Mouse (Mus musculus): Measurements from ENCODE around the gene Map7d2. TPM values are rescaled to one million over a fixed set of nuclear protein-coding genes. Genes with fewer than 3 reads are reported as not detected.

Gene Map7d2
- polyA plus RNA-seq (2015; fragmentation: Nextera tagmentation; extraction: Ambion mirVana), result 0.86 and 0.96 TPM in 2 replicates

DNA sequence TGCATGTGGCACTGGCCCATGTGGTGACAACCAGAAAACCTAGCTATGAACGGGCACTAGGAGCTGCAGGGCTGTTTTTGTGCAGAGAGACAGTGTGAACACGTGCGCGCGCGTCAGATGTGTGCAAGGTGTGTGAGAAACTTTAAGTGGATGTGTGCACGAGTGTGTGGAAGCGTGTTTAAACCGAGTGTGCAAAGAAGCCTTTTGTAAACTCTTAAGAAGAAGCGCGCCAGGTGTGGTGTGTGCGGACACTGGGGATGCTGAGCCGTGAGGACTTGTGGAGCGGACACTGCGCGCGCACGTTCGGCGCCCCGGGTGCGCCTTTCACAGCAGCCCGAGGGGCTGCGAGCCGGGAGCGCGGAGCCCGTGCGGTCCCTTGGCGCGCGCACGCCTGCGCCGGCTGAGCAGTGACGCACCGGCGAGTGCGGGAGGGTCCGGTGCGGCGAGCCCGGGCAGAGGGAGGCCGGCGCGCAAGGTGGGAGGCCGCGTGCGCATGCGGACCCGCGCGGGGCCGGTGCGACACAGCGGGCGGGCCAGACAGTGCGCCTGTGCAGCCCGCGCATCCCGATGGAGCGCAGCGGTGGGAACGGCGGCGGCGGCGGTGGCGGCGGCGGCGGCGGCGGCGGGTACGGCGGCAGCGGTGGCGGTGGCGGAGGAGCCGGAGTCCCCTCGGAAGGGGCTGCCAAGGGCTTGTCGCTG lies at the start of gene Map7d2:
Map7d2 (plus strand) TSS at position 443 of the 699 bp plus-strand sequence.
- H3K4me1 ChIP-seq (ENCODE audit: control insufficient read depth, insufficient read depth, low read length), result no peaks in the 10 kb centered on the region
- H3K4me3 ChIP-seq (ENCODE audit: low read length), result peak within 1 kb of the TSS; percentile 60
- H3K27ac ChIP-seq (ENCODE audit: low read length), result no peak within 1 kb of the TSS
- ATAC-seq (replicated peaks; ENCODE audit: extremely low read depth, insufficient read depth, low FRiP score), result peak; percentile 41; the same call in 1 of the 2 replicates
- peak within 1 kb of the TSS; percentile 92 for H3K4me2 ChIP-seq (ENCODE audit: low read depth, low read length)
- peak within 1 kb of the TSS; percentile 49; the same call in 1 of the 2 replicates for H3K9ac ChIP-seq (ENCODE audit: low read length)
- no peaks in the 10 kb centered on the region for H3K9me3 ChIP-seq (replicated peaks; ENCODE audit: control insufficient read depth, low read length)
- no peaks in the 10 kb centered on the region for H3K36me3 ChIP-seq (ENCODE audit: control insufficient read depth, insufficient read depth)
- 15% methylated on average over 51 of the region's 83 CpGs for WGBS
- peaks cover 10% of the 10 kb centered on the region; the same call in 1 of the 2 replicates for H3K27me3 ChIP-seq (ENCODE audit: control insufficient read depth, insufficient read depth, low read length)

- H3K36me3 ChIP-seq (ENCODE audit: control insufficient read depth, insufficient read depth), result no peaks in the 10 kb centered on the region
Measured at GRCm38 (mm10) chrX:159371831-159372752, 42.3 kb upstream of the Map7d2 start, which contains the start of gene Eif1ax. Eif1ax (plus strand) TSS chrX:159372178.

GRCm38 (mm10) chrX:159372753-159373144 lies 41.6 kb upstream of the Map7d2 start:
- peaks cover 2% of the 10 kb centered on the region; the same call in 1 of the 2 replicates for H3K36me3 ChIP-seq (ENCODE audit: control insufficient read depth, insufficient read depth)
- 14% methylated on average over 9 of the region's 9 CpGs for WGBS

More at GRCm38 (mm10) chrX:159371831-159372752, 42.3 kb upstream of the Map7d2 start, which contains the start of gene Eif1ax:
- Histone ChIP-seq H3K4me3 (ENCODE audit: low read length) (peak within 1 kb of the TSS; percentile 77), H3K4me2 (ENCODE audit: low read depth, low read length) (peak within 1 kb of the TSS; percentile 67), H3K27ac (ENCODE audit: low read length) (peak within 1 kb of the TSS; percentile 90), H3K9ac (ENCODE audit: low read length) (peak within 1 kb of the TSS; percentile 83), H3K9me3 (replicated peaks; ENCODE audit: control insufficient read depth, low read length) (no peaks in the 10 kb centered on the region), H3K27me3 (ENCODE audit: control insufficient read depth, insufficient read depth, low read length) (no peaks in the 10 kb centered on the region), H3K4me1 (ENCODE audit: control insufficient read depth, insufficient read depth, low read length) (0 out of 2 replicates have a peak, but pooled peaks cover 5% of the 10 kb centered on the region)
- ATAC-seq (replicated peaks; ENCODE audit: extremely low read depth, insufficient read depth, low FRiP score), result peak; percentile 99
- 14% methylated on average over 54 of the region's 76 CpGs for WGBS

GRCm38 (mm10) chrX:159387105-159387504 lies 27.3 kb upstream of the Map7d2 start:
- Histone ChIP-seq H3K4me1 (ENCODE audit: control insufficient read depth, insufficient read depth, low read length) (no peaks in the 10 kb centered on the region), H3K27ac (ENCODE audit: low read length) (no peak overlapping the region), H3K4me2 (ENCODE audit: low read depth, low read length) (no peak overlapping the region), H3K27me3 (ENCODE audit: control insufficient read depth, insufficient read depth, low read length) (no peaks in the 10 kb centered on the region), H3K9ac (ENCODE audit: low read length) (no peak overlapping the region), H3K4me3 (ENCODE audit: low read length) (no peak overlapping the region), H3K9me3 (replicated peaks; ENCODE audit: control insufficient read depth, low read length) (no peaks in the 10 kb centered on the region), H3K36me3 (ENCODE audit: control insufficient read depth, insufficient read depth) (no peaks in the 10 kb centered on the region; the same call in 1 of the 2 replicates)
- ATAC-seq (replicated peaks; ENCODE audit: extremely low read depth, insufficient read depth, low FRiP score), result no peak
- WGBS, result 68% methylated on average over 9 of the region's 9 CpGs

More at GRCm38 (mm10) chrX:159372753-159373144, 41.6 kb upstream of the Map7d2 start:
- Histone ChIP-seq H3K9me3 (replicated peaks; ENCODE audit: control insufficient read depth, low read length) (no peaks in the 10 kb centered on the region), H3K9ac (ENCODE audit: low read length) (peak overlapping the region; percentile 83), H3K4me2 (ENCODE audit: low read depth, low read length) (peak overlapping the region; percentile 67), H3K4me3 (ENCODE audit: low read length) (peak overlapping the region; percentile 77), H3K27ac (ENCODE audit: low read length) (peak overlapping the region; percentile 90), H3K4me1 (ENCODE audit: control insufficient read depth, insufficient read depth, low read length) (0 out of 2 replicates have a peak, but pooled peaks cover 5% of the 10 kb centered on the region), H3K27me3 (ENCODE audit: control insufficient read depth, insufficient read depth, low read length) (no peaks in the 10 kb centered on the region)
- ATAC-seq (replicated peaks; ENCODE audit: extremely low read depth, insufficient read depth, low FRiP score), result no peak

DNA sequence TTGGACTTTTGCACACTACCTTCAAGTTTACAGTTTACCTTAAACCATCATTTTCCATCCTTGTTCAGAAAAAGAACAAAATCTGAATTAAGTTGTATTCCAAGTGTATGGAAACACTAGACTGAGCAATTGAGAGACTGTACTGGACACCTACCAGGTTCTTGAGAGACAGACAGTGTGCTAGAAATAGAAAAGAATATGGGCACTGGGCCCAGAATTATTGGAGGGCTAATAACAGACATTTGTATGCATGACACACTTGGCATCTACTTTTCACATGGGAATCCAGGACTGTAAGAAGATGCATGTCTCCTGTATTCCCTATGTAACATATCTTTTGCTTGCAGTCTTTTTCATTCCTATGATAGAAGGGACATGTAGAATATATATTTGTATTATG lies 25.4 kb upstream of the Map7d2 start:
- H3K9me3 ChIP-seq (replicated peaks; ENCODE audit: control insufficient read depth, low read length), result no peaks in the 10 kb centered on the region
- peak; percentile 55 for ATAC-seq (replicated peaks; ENCODE audit: extremely low read depth, insufficient read depth, low FRiP score)
- no peak overlapping the region for H3K9ac ChIP-seq (ENCODE audit: low read length)
- no peaks in the 10 kb centered on the region for H3K27me3 ChIP-seq (ENCODE audit: control insufficient read depth, insufficient read depth, low read length)
- H3K4me3 ChIP-seq (ENCODE audit: low read length), result no peak overlapping the region
- H3K36me3 ChIP-seq (ENCODE audit: control insufficient read depth, insufficient read depth), result no peaks in the 10 kb centered on the region; the same call in 1 of the 2 replicates
- no peak overlapping the region for H3K27ac ChIP-seq (ENCODE audit: low read length)
- no peaks in the 10 kb centered on the region for H3K4me1 ChIP-seq (ENCODE audit: control insufficient read depth, insufficient read depth, low read length)
- H3K4me2 ChIP-seq (ENCODE audit: low read depth, low read length), result no peak overlapping the region

DNA sequence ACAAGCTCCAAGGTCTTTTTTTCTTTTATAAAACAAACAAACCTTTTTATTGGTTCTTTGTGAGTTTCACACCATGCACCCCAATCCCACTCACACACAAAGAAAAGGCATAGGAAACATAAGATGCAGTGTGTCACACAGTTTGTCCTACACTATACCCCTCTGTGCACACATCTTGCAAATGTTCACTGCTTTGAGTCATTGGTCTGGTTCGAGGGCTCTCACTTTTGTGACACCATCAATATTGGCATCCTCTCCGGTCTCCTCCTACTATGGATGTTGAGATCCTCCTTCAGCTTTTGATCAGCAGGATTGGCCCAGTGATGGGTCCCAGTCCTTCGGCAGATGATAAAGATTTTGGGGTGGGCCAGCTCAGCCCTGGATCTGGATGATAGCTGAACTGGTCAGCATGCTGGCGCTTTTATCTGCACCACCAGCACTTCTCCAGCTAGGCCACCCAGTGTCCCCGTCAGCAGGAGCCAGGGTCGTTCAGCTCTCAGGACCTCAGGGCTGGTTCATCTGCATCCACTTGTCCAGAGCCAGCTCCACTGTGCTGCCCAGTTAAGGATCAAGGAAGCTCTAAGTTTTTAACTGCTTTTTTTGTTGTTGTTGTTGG lies 23.9 kb upstream of the Map7d2 start:
- Histone ChIP-seq H3K4me1 (ENCODE audit: control insufficient read depth, insufficient read depth, low read length) (no peaks in the 10 kb centered on the region), H3K9ac (ENCODE audit: low read length) (no peak overlapping the region), H3K36me3 (ENCODE audit: control insufficient read depth, insufficient read depth) (no peaks in the 10 kb centered on the region), H3K4me2 (ENCODE audit: low read depth, low read length) (no peak overlapping the region), H3K9me3 (replicated peaks; ENCODE audit: control insufficient read depth, low read length) (no peaks in the 10 kb centered on the region), H3K27ac (ENCODE audit: low read length) (no peak overlapping the region), H3K27me3 (ENCODE audit: control insufficient read depth, insufficient read depth, low read length) (no peaks in the 10 kb centered on the region), H3K4me3 (ENCODE audit: low read length) (no peak overlapping the region)
- WGBS, result 61% methylated on average over 6 of the region's 6 CpGs
- no peak for ATAC-seq (replicated peaks; ENCODE audit: extremely low read depth, insufficient read depth, low FRiP score)

- no peak overlapping the region for H3K4me3 ChIP-seq (ENCODE audit: low read length)
- no peaks in the 10 kb centered on the region for H3K27me3 ChIP-seq (ENCODE audit: control insufficient read depth, insufficient read depth, low read length)
- H3K27ac ChIP-seq (ENCODE audit: low read length), result no peak overlapping the region
- H3K9me3 ChIP-seq (replicated peaks; ENCODE audit: control insufficient read depth, low read length), result no peaks in the 10 kb centered on the region
- no peak overlapping the region for H3K4me2 ChIP-seq (ENCODE audit: low read depth, low read length)
- 66% methylated on average over 3 of the region's 3 CpGs for WGBS
- H3K4me1 ChIP-seq (ENCODE audit: control insufficient read depth, insufficient read depth, low read length), result no peaks in the 10 kb centered on the region
- no peaks in the 10 kb centered on the region for H3K36me3 ChIP-seq (ENCODE audit: control insufficient read depth, insufficient read depth)
- no peak overlapping the region for H3K9ac ChIP-seq (ENCODE audit: low read length)
- no peak for ATAC-seq (replicated peaks; ENCODE audit: extremely low read depth, insufficient read depth, low FRiP score)
Measured at GRCm38 (mm10) chrX:159391239-159391638, 23.1 kb upstream of the Map7d2 start.

DNA sequence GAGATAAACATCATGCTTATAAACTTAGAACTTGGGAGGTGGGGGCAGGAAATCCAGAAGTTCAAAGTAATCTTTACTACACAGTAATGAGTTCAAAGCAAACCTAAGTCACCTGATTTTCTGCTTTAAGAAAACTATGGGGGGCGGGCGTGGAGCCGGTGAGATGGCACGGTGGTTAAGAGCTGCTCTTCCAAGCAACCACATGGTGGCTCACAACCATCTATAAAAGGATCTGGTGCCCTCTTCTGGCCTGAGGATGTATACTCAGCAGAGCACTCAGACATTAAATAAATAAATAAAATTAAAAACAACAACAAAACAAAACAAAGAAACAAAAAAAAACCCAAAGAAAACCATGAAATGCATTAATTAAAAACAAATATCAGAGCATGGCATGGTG lies 5.1 kb upstream of the Map7d2 start:
- no peak overlapping the region for H3K4me2 ChIP-seq (ENCODE audit: low read depth, low read length)
- WGBS, result 30% methylated on average over 4 of the region's 4 CpGs
- H3K4me1 ChIP-seq (ENCODE audit: control insufficient read depth, insufficient read depth, low read length), result no peaks in the 10 kb centered on the region
- no peaks in the 10 kb centered on the region for H3K9me3 ChIP-seq (replicated peaks; ENCODE audit: control insufficient read depth, low read length)
- no peak overlapping the region for H3K27ac ChIP-seq (ENCODE audit: low read length)
- H3K27me3 ChIP-seq (ENCODE audit: control insufficient read depth, insufficient read depth, low read length), result peaks cover 3% of the 10 kb centered on the region; the same call in 1 of the 2 replicates
- no peak for ATAC-seq (replicated peaks; ENCODE audit: extremely low read depth, insufficient read depth, low FRiP score)
- no peaks in the 10 kb centered on the region for H3K36me3 ChIP-seq (ENCODE audit: control insufficient read depth, insufficient read depth)
- no peak overlapping the region for H3K9ac ChIP-seq (ENCODE audit: low read length)
- H3K4me3 ChIP-seq (ENCODE audit: low read length), result no peak overlapping the region
